Mouse (Mus musculus) heart, embryonic 16.5 days (tissue): Measurements from ENCODE around the gene Fsd2. TPM values are rescaled to one million over a fixed set of nuclear protein-coding genes. Genes with fewer than 3 reads are reported as not detected.

Experiments
- ATAC-seq: fragments of 200-750 bp; cut with Nextera tagmentation; replicated peaks from 2 replicates; pipeline ENCODE4 v1.8.0; 2017; ENCODE audit warnings: moderate number of reproducible peaks; ENCODE audit not compliant: insufficient read depth, low FRiP score; ENCODE audit errors: extremely low read depth
- H3K27ac ChIP-seq: fragments of 300-500 bp; sonication (generic); 2 replicates; pipeline ENCODE4 v1.5.1; 2014; ENCODE audit warnings: mild to moderate bottlenecking, low read length, control low read depth, moderate library complexity
- H3K27me3 ChIP-seq: fragments of 300-500 bp; sonication (generic); 2 replicates; pipeline ENCODE4 v1.6.1; 2014; ENCODE audit warnings: low read length, mixed read lengths; ENCODE audit not compliant: control insufficient read depth, insufficient read depth
- H3K36me3 ChIP-seq: fragments of 300-500 bp; sonication (generic); 2 replicates; pipeline ENCODE4 v1.6.1; 2014; ENCODE audit not compliant: control insufficient read depth, insufficient read depth
- H3K4me1 ChIP-seq: fragments of 300-500 bp; sonication (generic); 2 replicates; pipeline ENCODE4 v1.6.1; 2014; ENCODE audit warnings: low read length, mixed read lengths; ENCODE audit not compliant: control insufficient read depth, insufficient read depth
- H3K4me2 ChIP-seq: fragments of 300-500 bp; sonication (generic); 2 replicates; pipeline ENCODE4 v1.6.1; 2014; ENCODE audit warnings: low read depth, mild to moderate bottlenecking, control low read depth, low read length
- H3K4me3 ChIP-seq: fragments of 300-500 bp; sonication (generic); 2 replicates; pipeline ENCODE4 v1.5.1; 2014; ENCODE audit warnings: mild to moderate bottlenecking, control low read depth, low read length
- H3K9ac ChIP-seq: fragments of 300-500 bp; sonication (generic); 2 replicates; pipeline ENCODE4 v1.6.1; 2014; ENCODE audit warnings: low read length, control low read depth
- H3K9me3 ChIP-seq: fragments of 300-500 bp; sonication (generic); replicated peaks from 2 replicates; pipeline ENCODE4 v1.6.1; 2016; ENCODE audit warnings: low read length; ENCODE audit not compliant: control insufficient read depth
- WGBS: fragments of 180-500 bp; shearing (Covaris S2); extraction: QIAGEN DNeasy Blood & Tissue Kit; methylation state at CpG from one replicate; pipeline ENCODE4 v1.1.7; 2014; 5-methylcytosine and 5-hydroxymethylcytosine counted together
- polyA plus RNA-seq: library from polyadenylated mRNA; unstranded; fragments of >200 nt; fragmentation: Nextera tagmentation; extraction: Ambion mirVana; gene quantifications from 2 replicates; pipeline ENCODE4 v1.2.1, GENCODE M21; 2015

Fsd2 gene
- polyA plus RNA-seq, 1 experiment from 2014 or later = 76.3 TPM

DNA sequence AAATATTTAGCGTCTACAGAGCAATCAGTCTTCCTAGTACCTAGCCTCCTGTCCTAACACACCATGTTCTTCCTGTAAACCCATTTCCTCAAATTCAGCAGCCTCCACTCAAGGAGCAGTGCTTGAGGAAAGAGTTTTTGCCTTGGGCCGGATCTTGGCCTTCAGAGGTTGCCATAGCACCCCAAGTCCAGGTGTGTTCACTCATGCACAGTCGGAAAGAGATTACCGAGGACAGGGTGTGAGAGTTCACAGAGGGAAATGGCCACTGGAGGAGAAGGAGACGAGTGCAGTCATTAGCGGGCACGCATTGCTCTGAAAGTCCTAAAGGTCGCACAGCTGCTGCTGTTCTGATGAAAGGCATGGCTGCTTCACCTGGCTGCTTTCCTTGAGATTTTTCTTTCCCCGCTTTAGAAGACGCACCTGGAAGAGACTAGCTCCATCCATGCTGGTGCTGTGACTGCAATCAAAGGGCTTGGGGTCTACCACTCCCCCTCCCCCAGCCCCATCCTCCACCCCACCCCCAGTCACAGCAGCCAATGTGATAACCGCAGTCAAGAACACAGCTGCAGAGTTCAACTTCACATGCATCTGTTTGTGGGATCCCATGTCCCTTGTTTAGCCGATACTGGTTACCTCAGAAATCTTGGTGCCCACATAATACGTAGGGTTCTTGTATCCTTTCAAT, 51.7 kb downstream of the Fsd2 start:
- ATAC-seq = no peak
- 40% methylated on average over 13 of the region's 13 CpGs for WGBS
- Histone ChIP-seq H3K9me3 (no peaks in the 10 kb centered on the region), H3K4me3 (no peak overlapping the region), H3K4me2 (no peak overlapping the region), H3K27ac (no peak overlapping the region), H3K4me1 (no peaks in the 10 kb centered on the region), H3K27me3 (no peaks in the 10 kb centered on the region), H3K36me3 (no peaks in the 10 kb centered on the region), H3K9ac (no peak overlapping the region)

DNA sequence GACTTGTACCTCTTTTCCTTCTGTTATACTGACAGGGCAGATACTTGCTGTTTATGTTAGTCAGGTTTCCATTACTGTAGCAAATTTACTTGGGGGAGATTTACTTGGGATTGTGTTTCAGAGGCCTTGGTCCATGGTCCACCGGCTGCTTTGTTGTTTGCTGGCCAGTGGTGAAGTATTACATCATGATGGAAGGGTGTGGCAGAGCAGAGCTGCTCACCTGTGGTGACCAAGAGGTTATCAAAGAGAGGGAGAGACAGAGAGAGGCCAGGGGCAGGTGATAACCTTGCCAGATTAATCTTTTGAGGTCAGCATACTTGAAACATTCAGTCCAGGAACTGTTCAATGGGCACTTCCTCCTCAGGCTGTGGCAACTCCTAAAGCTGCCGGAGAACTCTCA, 65.7 kb downstream of the Fsd2 start:
- Histone ChIP-seq H3K27ac (no peak overlapping the region), H3K36me3 (no peaks in the 10 kb centered on the region), H3K4me3 (no peak overlapping the region), H3K4me2 (no peak overlapping the region), H3K9ac (no peak overlapping the region), H3K4me1 (no peaks in the 10 kb centered on the region), H3K9me3 (no peaks in the 10 kb centered on the region), H3K27me3 (peaks cover 3% of the 10 kb centered on the region)
- no peak for ATAC-seq
- WGBS = 56% methylated on average over 2 of the region's 2 CpGs

DNA sequence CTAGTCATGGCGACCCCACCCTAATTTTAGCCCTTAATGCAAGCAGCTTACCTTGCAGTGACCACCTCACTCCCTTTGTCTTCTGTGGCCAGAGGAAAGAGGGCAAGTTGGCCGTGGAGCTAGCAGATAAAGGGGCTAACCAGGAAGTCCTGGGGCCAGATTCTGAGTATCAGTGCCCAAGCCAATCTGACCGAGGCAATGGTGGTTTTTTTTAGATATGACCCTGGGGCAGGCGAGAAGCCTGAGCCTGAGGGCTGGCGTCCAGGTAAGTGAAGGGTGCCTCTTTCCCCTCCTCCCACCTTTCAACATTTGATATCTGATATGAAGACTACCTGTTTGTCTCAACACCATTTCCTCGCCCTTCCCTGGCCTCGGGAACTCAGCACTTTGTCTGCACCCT, 68.6 kb downstream of the Fsd2 start, which contains the start of gene BC048679:
BC048679 (minus strand) TSS at position 101 of the 400 bp plus-strand sequence.
- ATAC-seq = no peak
- Histone ChIP-seq H3K9me3 (no peaks in the 10 kb centered on the region), H3K4me1 (peaks cover 4% of the 10 kb centered on the region), H3K9ac (no peak within 1 kb of the TSS), H3K4me2 (no peak within 1 kb of the TSS), H3K27me3 (peaks cover 22% of the 10 kb centered on the region), H3K36me3 (no peaks in the 10 kb centered on the region), H3K27ac (no peak within 1 kb of the TSS), H3K4me3 (no peak within 1 kb of the TSS)
- WGBS = 48% methylated on average over 7 of the region's 7 CpGs

DNA sequence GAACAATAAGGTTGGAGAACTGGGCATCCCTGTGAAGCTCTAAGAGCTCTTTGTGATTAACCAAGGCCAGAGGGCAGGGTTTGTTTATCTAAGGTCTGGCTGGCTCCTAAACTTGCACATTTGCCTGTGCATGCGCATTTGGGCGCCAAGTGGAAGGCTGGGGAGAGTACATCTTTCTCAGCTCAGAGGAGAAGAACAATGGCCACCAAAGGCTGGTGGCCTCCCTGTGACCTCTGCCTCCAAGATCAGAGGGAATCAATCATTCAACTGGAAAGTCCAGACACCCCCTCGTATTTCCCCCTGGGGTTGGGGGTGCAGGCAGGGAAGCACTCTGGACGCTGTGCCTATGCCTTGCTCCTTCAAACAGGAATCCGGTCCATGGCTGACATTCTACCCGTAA, 69.6 kb downstream of the Fsd2 start:
- WGBS = 41% methylated on average over 6 of the region's 6 CpGs
- ATAC-seq = no peak
- Histone ChIP-seq H3K9ac (no peak overlapping the region), H3K4me3 (no peak overlapping the region), H3K9me3 (no peaks in the 10 kb centered on the region), H3K4me2 (no peak overlapping the region), H3K4me1 (peaks cover 7% of the 10 kb centered on the region), H3K27me3 (peaks cover 31% of the 10 kb centered on the region), H3K36me3 (no peaks in the 10 kb centered on the region), H3K27ac (no peak overlapping the region)

DNA sequence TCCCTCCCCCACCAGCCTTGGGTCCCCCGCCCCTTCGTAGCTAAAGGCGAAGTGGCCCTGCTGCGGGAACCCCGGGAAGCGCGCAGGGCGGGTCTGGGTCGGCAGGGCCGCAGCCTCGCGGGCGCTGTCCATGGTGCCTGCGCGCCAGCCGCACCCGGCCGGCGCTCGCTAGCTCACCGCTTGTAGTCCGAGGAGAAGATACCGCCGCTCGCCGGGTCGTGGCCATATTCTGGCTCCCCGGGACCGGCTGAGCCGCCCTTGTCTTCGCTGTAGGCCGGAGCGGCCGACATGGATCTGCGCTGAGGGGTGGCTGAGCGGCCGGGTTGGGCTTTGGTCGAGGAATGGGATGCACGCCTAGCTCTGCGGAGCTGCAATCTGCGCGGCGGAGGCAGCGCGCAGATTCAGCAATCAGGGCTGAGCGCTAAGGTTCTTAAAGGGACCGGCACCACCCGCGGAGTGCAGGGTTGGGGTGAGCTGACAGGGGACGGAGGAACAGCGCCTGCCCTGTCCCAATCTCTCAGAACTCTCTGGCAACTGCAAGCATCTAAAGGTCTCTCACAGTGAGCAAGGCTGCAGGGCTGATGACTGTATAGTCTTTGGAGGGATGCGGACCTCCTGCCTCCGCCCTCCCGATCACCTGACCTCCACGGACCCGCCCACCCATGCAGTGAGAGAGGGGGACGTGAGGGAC, 73.3 kb downstream of the Fsd2 start, which contains the start of gene Ap3b2:
Ap3b2 (minus strand) TSS at position 595 of the 691 bp plus-strand sequence.
- no peaks in the 10 kb centered on the region for H3K9me3 ChIP-seq
- H3K27me3 ChIP-seq = peaks cover 33% of the 10 kb centered on the region

DNA sequence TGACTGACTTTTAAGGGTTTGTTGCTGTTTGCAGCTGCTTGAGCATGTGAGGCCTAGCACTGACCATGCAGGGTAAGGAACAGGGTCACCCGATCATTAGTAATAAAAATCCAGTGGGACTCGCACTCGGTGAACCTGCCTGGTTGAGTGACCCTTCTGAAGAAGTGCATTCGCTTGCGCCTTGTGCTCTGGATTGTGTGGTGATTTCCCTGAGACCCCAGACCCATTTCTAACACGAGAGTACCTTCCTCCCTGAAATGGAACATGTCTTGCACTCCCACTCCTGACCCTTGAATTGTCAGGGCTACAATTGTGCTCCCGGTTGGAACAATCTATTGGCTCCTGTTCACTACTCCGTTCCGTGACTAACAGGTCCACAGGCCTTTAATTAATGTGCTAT, 74.1 kb downstream of the Fsd2 start:
- 50% methylated on average over 9 of the region's 9 CpGs for whole genome bisulfite sequencing
- no peak overlapping the region for H3K9ac ChIP-seq
- peaks cover 7% of the 10 kb centered on the region for H3K4me1 ChIP-seq
- H3K36me3 ChIP-seq = no peaks in the 10 kb centered on the region
- no peak overlapping the region for H3K27ac ChIP-seq
- H3K9me3 ChIP-seq = no peaks in the 10 kb centered on the region
- peak overlapping the region; percentile 90; the same call in 1 of the 2 replicates for H3K4me2 ChIP-seq
- no peak overlapping the region; the same call in 1 of the 2 replicates for H3K4me3 ChIP-seq
- peaks cover 33% of the 10 kb centered on the region for H3K27me3 ChIP-seq
- no peak for ATAC-seq

More for the DNA sequence above, 73.3 kb downstream of the Fsd2 start, which contains the start of gene Ap3b2:
- Histone ChIP-seq H3K4me3 (peak within 1 kb of the TSS; percentile 64), H3K27ac (no peak within 1 kb of the TSS), H3K9ac (no peak within 1 kb of the TSS), H3K4me2 (peak within 1 kb of the TSS; percentile 90), H3K36me3 (no peaks in the 10 kb centered on the region), H3K4me1 (peaks cover 7% of the 10 kb centered on the region)
- peak; percentile 63 for ATAC-seq
- WGBS = under 1% methylated on average over 57 of the region's 57 CpGs

DNA sequence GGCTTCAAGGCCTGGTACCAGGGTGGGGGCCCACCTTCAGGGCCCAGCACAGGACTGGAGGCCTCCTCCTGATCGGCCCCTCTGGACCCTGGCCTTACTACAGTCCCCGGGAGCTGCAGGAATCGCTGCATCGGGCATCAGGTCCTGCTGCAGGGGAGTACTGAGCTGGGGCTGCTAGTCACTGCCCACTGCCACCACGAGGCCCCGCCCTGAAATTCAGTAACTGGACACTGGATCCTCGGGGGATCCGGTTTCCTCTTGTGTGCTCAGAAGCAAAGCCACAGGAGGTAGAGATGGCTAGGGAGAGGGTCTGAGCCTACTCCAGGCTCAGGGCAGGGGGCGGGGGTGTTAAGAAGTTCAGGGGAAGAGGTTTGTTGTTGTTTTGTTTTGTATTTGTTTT, 77.1 kb downstream of the Fsd2 start:
- H3K9ac ChIP-seq = no peak overlapping the region

More for the DNA sequence above, 77.1 kb downstream of the Fsd2 start:
- H3K4me2 ChIP-seq = no peak overlapping the region
- H3K9me3 ChIP-seq = no peaks in the 10 kb centered on the region
- H3K4me1 ChIP-seq = peaks cover 7% of the 10 kb centered on the region
- WGBS = 6% methylated on average over 9 of the region's 9 CpGs
- H3K27me3 ChIP-seq = peaks cover 22% of the 10 kb centered on the region
- H3K4me3 ChIP-seq = no peak overlapping the region
- no peak overlapping the region for H3K27ac ChIP-seq
- no peaks in the 10 kb centered on the region for H3K36me3 ChIP-seq
- ATAC-seq = no peak
